Mouse (Mus musculus): ENCODE results near the gene P2ry2. TPM values are rescaled to one million over a fixed set of nuclear protein-coding genes. Genes with fewer than 3 reads are reported as not detected.

Gene P2ry2
- polyA plus RNA-seq (2011; ENCODE audit: insufficient read depth, insufficient read length, low replicate concordance, missing spikeins) = 0.72 and 0.82 TPM in 2 replicates

DNA sequence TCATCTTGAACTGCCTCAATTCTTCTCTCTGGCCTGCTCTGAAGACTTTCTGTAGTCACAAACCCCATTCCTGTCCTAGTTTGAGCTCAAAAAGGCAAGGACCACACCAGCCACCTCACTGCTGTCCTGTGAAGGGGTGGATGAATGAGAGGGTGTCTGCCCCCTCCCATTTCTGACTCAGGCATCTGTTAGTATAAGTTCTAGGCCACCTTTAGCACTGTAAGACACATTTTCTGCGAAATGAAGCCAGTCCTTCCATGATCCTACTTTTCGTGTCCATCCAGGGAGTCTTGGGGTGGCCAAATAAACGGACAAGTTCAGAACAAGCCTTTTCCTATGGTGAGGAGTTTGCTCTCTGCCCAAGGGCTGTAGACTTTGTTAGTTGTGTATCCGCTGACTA lies at the start of gene P2ry2:
Gene P2ry2 (minus strand): TSS at position 326 of the 400 bp plus-strand sequence.
- peak within 1 kb of the TSS; percentile 70 for H3K4me3 ChIP-seq (replicated peaks; ENCODE audit: control insufficient read depth, low read depth, low read length)
- H3K27ac ChIP-seq (ENCODE audit: control insufficient read depth, insufficient read depth, low read depth, low read length, poor library complexity) = peak within 1 kb of the TSS; percentile 70
- no peaks in the 10 kb centered on the region; the same call in 1 of the 2 replicates for H3K4me1 ChIP-seq (ENCODE audit: control insufficient read depth, insufficient read depth, low read length)
- 82% methylated on average over 4 of the region's 4 CpGs for WGBS
- TF ChIP-seq POLR2A (IDR thresholded peaks at IDR 0.05; ENCODE audit: borderline replicate concordance, control insufficient read depth, low read depth, low read length) = no peak
- no peak for TF ChIP-seq CTCF (IDR thresholded peaks at IDR 0.05; ENCODE audit: control insufficient read depth, insufficient read depth, low read length)

DNA sequence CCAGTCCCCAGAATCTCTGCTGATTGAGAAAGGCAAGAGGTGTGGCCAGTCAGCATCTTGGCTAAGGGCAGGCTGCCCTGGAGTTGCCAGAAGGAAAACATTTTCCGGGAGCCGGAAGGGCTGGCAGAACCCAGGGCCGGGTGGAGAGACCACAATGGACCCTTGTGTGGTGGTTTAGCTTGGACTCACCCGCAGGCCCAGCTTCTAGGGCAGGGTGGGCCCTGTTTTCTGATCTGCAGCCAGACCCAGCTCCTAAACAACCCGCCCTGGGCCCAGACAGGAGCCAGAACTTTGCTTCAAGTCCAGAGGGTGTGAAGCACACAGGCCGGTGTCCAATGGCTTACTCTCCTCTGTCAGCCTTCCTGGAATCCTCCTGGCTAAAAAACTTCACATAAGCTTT lies 49.6 kb upstream of the P2ry2 start:
- peaks cover 15% of the 10 kb centered on the region; the same call in 1 of the 2 replicates for H3K4me1 ChIP-seq (ENCODE audit: control insufficient read depth, insufficient read depth, low read length)
- no peak for TF ChIP-seq POLR2A (IDR thresholded peaks at IDR 0.05; ENCODE audit: borderline replicate concordance, control insufficient read depth, low read depth, low read length)
- no peak for TF ChIP-seq CTCF (IDR thresholded peaks at IDR 0.05; ENCODE audit: control insufficient read depth, insufficient read depth, low read length)
- no peak overlapping the region for H3K4me3 ChIP-seq (replicated peaks; ENCODE audit: control insufficient read depth, low read depth, low read length)
- WGBS = 82% methylated on average over 6 of the region's 6 CpGs
- no peak overlapping the region for H3K27ac ChIP-seq (ENCODE audit: control insufficient read depth, insufficient read depth, low read depth, low read length, poor library complexity)

DNA sequence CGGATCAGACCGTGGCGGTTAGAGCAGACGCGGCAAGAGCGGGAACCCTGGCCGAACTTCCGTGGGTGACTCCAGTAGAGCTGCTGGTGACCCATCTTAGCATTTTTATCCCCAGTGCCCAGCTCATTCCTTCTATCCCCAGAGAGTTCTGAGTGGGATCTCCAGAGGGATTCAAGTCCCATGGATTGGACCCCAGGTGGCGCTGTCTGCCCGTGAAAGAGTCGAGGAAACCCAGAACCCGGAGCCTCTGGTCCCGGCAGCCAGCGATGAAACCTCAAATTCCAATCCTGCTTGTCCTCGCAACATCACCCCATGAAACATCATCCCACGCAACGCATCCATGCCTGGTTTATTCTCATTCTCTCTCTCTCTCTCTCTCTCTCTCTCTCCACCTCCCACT lies 48.7 kb upstream of the P2ry2 start:
- Histone ChIP-seq H3K27ac (ENCODE audit: control insufficient read depth, insufficient read depth, low read depth, low read length, poor library complexity) (peak overlapping the region; percentile 70; the same call in 1 of the 2 replicates), H3K4me1 (ENCODE audit: control insufficient read depth, insufficient read depth, low read length) (peaks cover 8% of the 10 kb centered on the region; the same call in 1 of the 2 replicates), H3K4me3 (replicated peaks; ENCODE audit: control insufficient read depth, low read depth, low read length) (no peak overlapping the region)
- WGBS = 28% methylated on average over 17 of the region's 17 CpGs
- TF ChIP-seq CTCF (IDR thresholded peaks at IDR 0.05; ENCODE audit: control insufficient read depth, insufficient read depth, low read length) (peak; percentile 64), POLR2A (IDR thresholded peaks at IDR 0.05; ENCODE audit: borderline replicate concordance, control insufficient read depth, low read depth, low read length) (no peak)

DNA sequence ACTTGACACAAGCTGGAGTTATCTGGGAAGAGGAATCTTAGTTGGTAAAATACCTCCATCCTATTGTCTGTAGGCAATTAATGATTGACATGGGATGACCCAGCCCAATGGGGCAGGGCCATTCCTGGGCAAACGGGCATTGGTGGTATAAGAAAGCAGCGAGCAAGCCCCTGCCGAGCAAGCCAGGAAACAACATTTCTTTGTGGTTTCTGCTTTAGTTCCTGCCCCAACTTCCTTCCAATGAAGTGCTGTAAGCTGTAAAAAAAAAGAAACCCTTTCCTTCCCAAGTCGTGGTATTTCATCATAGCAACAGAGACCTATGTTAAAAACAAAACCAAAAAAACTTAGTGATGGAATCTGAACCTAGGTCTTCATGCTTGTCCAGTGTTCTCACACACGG lies 47.8 kb upstream of the P2ry2 start:
- Histone ChIP-seq H3K27ac (ENCODE audit: control insufficient read depth, insufficient read depth, low read depth, low read length, poor library complexity) (peak overlapping the region; percentile 70), H3K4me1 (ENCODE audit: control insufficient read depth, insufficient read depth, low read length) (peaks cover 8% of the 10 kb centered on the region; the same call in 1 of the 2 replicates), H3K4me3 (replicated peaks; ENCODE audit: control insufficient read depth, low read depth, low read length) (peak overlapping the region; percentile 25)
- 2% methylated on average over 5 of the region's 5 CpGs for WGBS
- no peak for TF ChIP-seq CTCF (IDR thresholded peaks at IDR 0.05; ENCODE audit: control insufficient read depth, insufficient read depth, low read length)
- TF ChIP-seq POLR2A (IDR thresholded peaks at IDR 0.05; ENCODE audit: borderline replicate concordance, control insufficient read depth, low read depth, low read length) = no peak

DNA sequence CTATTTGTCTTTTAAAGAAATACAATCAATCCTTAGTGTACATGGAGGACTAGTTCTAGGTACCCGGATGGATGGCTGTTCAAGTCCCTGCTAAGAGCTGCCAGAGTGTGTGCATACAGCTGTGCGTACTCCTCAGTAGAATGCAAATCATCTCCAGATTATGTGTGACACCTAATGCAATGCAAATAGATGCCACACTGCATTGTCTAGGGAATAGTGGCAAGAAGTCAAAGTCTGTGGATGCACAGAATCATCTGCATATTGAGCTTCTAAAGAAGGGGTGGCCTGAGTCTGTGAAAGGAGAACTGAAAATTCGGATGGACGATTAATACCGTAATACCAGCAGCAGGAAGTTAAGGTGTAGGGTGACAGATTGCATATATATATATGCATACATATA lies 46.5 kb upstream of the P2ry2 start:
- Histone ChIP-seq H3K27ac (ENCODE audit: control insufficient read depth, insufficient read depth, low read depth, low read length, poor library complexity) (no peak overlapping the region), H3K4me3 (replicated peaks; ENCODE audit: control insufficient read depth, low read depth, low read length) (no peak overlapping the region), H3K4me1 (ENCODE audit: control insufficient read depth, insufficient read depth, low read length) (peaks cover 6% of the 10 kb centered on the region; the same call in 1 of the 2 replicates)
- 38% methylated on average over 5 of the region's 5 CpGs for WGBS
- TF ChIP-seq POLR2A (IDR thresholded peaks at IDR 0.05; ENCODE audit: borderline replicate concordance, control insufficient read depth, low read depth, low read length) (no peak), CTCF (IDR thresholded peaks at IDR 0.05; ENCODE audit: control insufficient read depth, insufficient read depth, low read length) (no peak)

DNA sequence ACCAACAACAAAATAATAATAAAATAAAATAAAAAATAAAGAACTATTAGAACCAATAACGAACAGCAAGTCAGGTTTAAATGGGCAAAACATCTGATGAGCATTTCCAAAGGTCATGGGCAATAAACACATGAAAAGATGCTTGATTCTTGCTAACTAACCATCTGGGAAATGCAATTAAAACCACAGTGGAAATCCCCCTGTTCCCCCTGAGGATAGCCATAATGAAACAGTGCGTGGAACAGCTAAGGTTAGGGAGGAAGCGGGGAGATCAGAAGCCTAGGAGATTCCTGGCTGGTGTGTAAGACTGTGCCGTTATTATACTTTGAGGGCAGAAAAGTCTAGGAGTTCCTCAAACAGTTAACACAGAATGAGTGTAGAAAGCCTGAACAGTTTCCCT lies 44.6 kb upstream of the P2ry2 start:
- TF ChIP-seq POLR2A (IDR thresholded peaks at IDR 0.05; ENCODE audit: borderline replicate concordance, control insufficient read depth, low read depth, low read length) (no peak), CTCF (IDR thresholded peaks at IDR 0.05; ENCODE audit: control insufficient read depth, insufficient read depth, low read length) (no peak)
- WGBS = 38% methylated on average over 4 of the region's 4 CpGs
- Histone ChIP-seq H3K4me1 (ENCODE audit: control insufficient read depth, insufficient read depth, low read length) (peaks cover 6% of the 10 kb centered on the region; the same call in 1 of the 2 replicates), H3K4me3 (replicated peaks; ENCODE audit: control insufficient read depth, low read depth, low read length) (no peak overlapping the region), H3K27ac (ENCODE audit: control insufficient read depth, insufficient read depth, low read depth, low read length, poor library complexity) (no peak overlapping the region)

DNA sequence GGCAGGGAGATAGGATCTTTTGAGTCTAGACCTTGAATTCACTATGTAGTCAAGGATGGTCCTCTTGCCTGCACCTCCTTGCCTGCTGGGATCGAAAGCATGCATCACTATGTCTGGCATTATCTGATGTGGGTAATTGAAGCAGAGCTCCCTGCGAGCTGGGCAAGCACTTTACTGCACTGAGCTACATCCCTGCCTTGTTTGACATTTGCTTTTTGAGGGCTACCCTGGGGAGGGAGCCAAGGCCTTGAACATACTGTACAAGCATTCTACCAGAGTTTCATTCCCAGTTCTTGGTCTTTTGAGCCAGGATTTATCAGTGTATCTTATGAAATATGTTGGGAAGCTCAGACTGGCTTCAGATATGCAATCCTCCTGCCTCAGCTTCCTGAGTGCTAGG lies 40.5 kb upstream of the P2ry2 start:
- no peak overlapping the region for H3K27ac ChIP-seq (ENCODE audit: control insufficient read depth, insufficient read depth, low read depth, low read length, poor library complexity)
- TF ChIP-seq CTCF (IDR thresholded peaks at IDR 0.05; ENCODE audit: control insufficient read depth, insufficient read depth, low read length) (no peak), POLR2A (IDR thresholded peaks at IDR 0.05; ENCODE audit: borderline replicate concordance, control insufficient read depth, low read depth, low read length) (no peak)
- H3K4me3 ChIP-seq (replicated peaks; ENCODE audit: control insufficient read depth, low read depth, low read length) = no peak overlapping the region
- whole genome bisulfite sequencing = 72% methylated on average over 2 of the region's 2 CpGs
- H3K4me1 ChIP-seq (ENCODE audit: control insufficient read depth, insufficient read depth, low read length) = peaks cover 4% of the 10 kb centered on the region; the same call in 1 of the 2 replicates

DNA sequence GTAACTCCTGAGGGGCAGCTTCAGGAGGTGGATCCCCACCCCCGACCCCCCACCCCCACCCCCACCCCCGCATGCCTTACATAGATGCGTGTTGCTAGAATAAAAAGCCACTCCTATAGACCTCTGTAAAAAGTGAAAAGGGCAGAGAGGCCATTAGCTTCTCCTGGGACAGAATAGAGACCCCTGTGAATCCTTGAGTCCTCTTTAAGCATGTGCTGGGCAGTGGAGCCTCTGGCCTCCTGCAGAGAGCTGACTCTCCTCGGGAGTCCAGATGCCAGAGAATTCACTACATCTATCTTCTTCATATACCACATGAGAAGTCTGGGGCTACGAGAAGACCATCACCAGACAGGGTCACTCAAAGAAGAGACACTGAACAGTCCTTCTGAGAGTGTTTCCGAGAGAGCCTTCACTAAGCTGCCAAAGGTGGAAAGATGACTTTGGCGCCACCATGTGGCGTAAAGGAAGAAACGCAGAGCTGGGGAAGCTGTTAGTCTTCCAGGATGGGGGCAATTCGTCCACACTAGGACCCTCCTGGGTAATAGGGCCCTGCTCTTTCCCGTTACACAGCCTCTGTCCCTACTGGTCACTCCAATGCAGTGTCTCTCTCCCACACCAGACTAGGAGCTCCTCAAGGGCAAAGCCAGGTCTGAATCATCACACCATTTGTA lies 39.0 kb upstream of the P2ry2 start:
- TF ChIP-seq POLR2A (IDR thresholded peaks at IDR 0.05; ENCODE audit: borderline replicate concordance, control insufficient read depth, low read depth, low read length) (no peak), CTCF (IDR thresholded peaks at IDR 0.05; ENCODE audit: control insufficient read depth, insufficient read depth, low read length) (peak; percentile 84)
- 14% methylated on average over 11 of the region's 11 CpGs for WGBS
- Histone ChIP-seq H3K4me1 (ENCODE audit: control insufficient read depth, insufficient read depth, low read length) (peaks cover 2% of the 10 kb centered on the region; the same call in 1 of the 2 replicates), H3K27ac (ENCODE audit: control insufficient read depth, insufficient read depth, low read depth, low read length, poor library complexity) (no peak overlapping the region), H3K4me3 (replicated peaks; ENCODE audit: control insufficient read depth, low read depth, low read length) (no peak overlapping the region)
